Mouse (Mus musculus): ENCODE data around the gene Fbxo28.

GRCm38 (mm10) chr1:182345857-182346256 lies 4.4 kb upstream of the Fbxo28 start:
- no peak for TF ChIP-seq POLR2A (IDR thresholded peaks at IDR 0.05; ENCODE audit: insufficient read length, low read depth)
- no peak for TF ChIP-seq E2F4 (IDR thresholded peaks at IDR 0.05; ENCODE audit: insufficient read depth)
- TF ChIP-seq MYOD1 (IDR thresholded peaks at IDR 0.05; ENCODE audit: control insufficient read depth in 1 of 3, insufficient read length in 2 of 3, low read depth in 2 of 3), result no peak
- TF ChIP-seq CEBPB (IDR thresholded peaks at IDR 0.05; ENCODE audit: insufficient read depth, poor library complexity, severe bottlenecking), result no peak
- no peak for TF ChIP-seq USF1 (IDR thresholded peaks at IDR 0.05; ENCODE audit: low read depth)
- TF ChIP-seq MYOG (IDR thresholded peaks at IDR 0.05; ENCODE audit: control insufficient read depth in 1 of 3, insufficient read depth in 1 of 3, insufficient read length in 2 of 3, low read depth in 2 of 3), result no peak
- TF ChIP-seq MAX (IDR thresholded peaks at IDR 0.05; ENCODE audit: low read depth), result no peak
- TF ChIP-seq REST (IDR thresholded peaks at IDR 0.05; ENCODE audit: insufficient read depth, insufficient read length), result no peak
- TF ChIP-seq POLR2AphosphoS2 (IDR thresholded peaks at IDR 0.05; ENCODE audit: insufficient read length, low read depth), result no peak
- TF ChIP-seq TCF12 (IDR thresholded peaks at IDR 0.05; ENCODE audit: insufficient read depth, poor library complexity, severe bottlenecking), result no peak
- TF ChIP-seq TCF3 (IDR thresholded peaks at IDR 0.05; ENCODE audit: insufficient read length, low read depth), result no peak

Measured in myocyte (in vitro differentiated cells).